Mouse (Mus musculus): ENCODE results near the gene Notum.

DNA sequence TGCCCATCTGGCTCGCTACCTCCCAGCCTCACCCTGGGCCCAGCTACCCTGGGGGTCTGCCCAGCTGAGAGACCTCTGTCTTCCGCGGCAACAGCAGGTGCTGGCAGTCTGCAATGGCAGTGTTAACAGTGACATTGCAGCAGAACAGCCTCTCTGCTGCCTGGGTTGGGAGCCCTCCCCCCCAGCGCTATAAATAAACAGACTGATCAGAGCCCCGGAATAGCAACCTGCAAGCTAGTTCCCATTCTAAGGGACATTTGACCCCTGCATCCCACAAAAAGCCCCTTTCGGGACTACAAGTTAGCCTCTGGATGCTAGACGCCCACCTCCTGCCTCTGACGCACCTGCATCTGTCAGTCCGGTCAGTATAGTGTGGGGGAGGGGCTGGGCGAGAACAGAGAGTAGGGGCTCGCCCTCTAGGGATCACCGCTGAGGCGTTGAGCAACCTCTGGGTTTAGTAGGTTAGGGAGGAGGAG lies 12.9 kb downstream of the Notum start, which contains the start of gene Myadml2:
- no peak for TF ChIP-seq CTCF (IDR thresholded peaks at IDR 0.05; ENCODE audit: borderline replicate concordance, control insufficient read depth, extremely low read depth, insufficient read depth, low read length, poor library complexity)
- no peak for TF ChIP-seq POLR2A (IDR thresholded peaks at IDR 0.05; ENCODE audit: control insufficient read depth, extremely low read depth, insufficient read depth, low read length, poor library complexity)

Measured in thymus, adult 2 months (tissue).